ENCODE assay signal across 10 mouse cellular contexts in genomic region chr9:42108369-42108951, GRCm38 (mm10). TPM values are rescaled to one million over a fixed set of nuclear protein-coding genes. Genes with fewer than 3 reads are reported as not detected.
DNase-seq lines count a peak whose midpoint lies in the region; ATAC-seq and TF ChIP-seq lines count a peak whose summit lies in the region.
"Had no signal": no experiment of that assay in that cellular context is flagged by ENCODE, and none has a peak within 500 bp of the region (broad histone marks: within the 10 kb centered on the region; RNA-seq: fewer than 3 reads in every experiment).

No protein-coding gene starts in this region.

- H3K79me3 ChIP-seq in C2C12 (ENCODE audit: low read depth), result no peaks in the 10 kb centered on the region

- H3K79me2 ChIP-seq in C2C12 (ENCODE audit: control insufficient read depth, insufficient read depth), result no peaks in the 10 kb centered on the region

- ATAC-seq in cerebellum, adult (ENCODE audit: insufficient number of reproducible peaks, low FRiP score, low TSS enrichment), result peak; percentile 65; the same call in 1 of the 2 replicates
- ATAC-seq in kidney, postnatal 0 days (replicated peaks; ENCODE audit: low FRiP score, low read depth), result peak; percentile 42

- H3K27me3 ChIP-seq in C2C12 (ENCODE audit: control insufficient read depth, insufficient read depth, insufficient read length), result no peaks in the 10 kb centered on the region
- H3K27me3 ChIP-seq in kidney, postnatal 0 days (ENCODE audit: insufficient read depth, low read length), result no peaks in the 10 kb centered on the region
- no peaks in the 10 kb centered on the region for H3K27me3 ChIP-seq in small intestine, adult 2 months (ENCODE audit: control insufficient read depth, insufficient read depth, low read length)
- H3K27me3 ChIP-seq: heart, embryonic 13.5 days had no signal

- H3K27ac ChIP-seq in kidney, postnatal 0 days, result peak overlapping the region; percentile 92
- H3K27ac ChIP-seq in small intestine, adult 2 months (ENCODE audit: insufficient read depth, low read depth, low read length), result peak overlapping the region; percentile 4

- no peak overlapping the region for H3ac ChIP-seq in C2C12 (ENCODE audit: control insufficient read depth, insufficient read length, low read depth)

- H3K4me2 ChIP-seq in kidney, postnatal 0 days (ENCODE audit: low read length), result no peak overlapping the region
- H3K4me2 ChIP-seq: heart, embryonic 13.5 days had no signal

- no peak for TF ChIP-seq POLR2A in small intestine, adult 2 months (IDR thresholded peaks at IDR 0.05; ENCODE audit: low read depth, low read length)

- H3K9ac ChIP-seq in kidney, postnatal 0 days (ENCODE audit: low read depth, low read length), result no peak overlapping the region

- no peak for TF ChIP-seq CTCF in C2C12 (IDR thresholded peaks at IDR 0.05; ENCODE audit: control insufficient read depth, insufficient read depth, insufficient read length)
- TF ChIP-seq CTCF in kidney, postnatal 0 days (IDR thresholded peaks at IDR 0.05; ENCODE audit: low read depth), result no peak
- TF ChIP-seq CTCF in small intestine, adult 2 months (IDR thresholded peaks at IDR 0.05; ENCODE audit: extremely low read depth, insufficient read length, insufficient replicate concordance, low read depth, low read length), result no peak

- no peak for DNase-seq in cerebellum, postnatal 10 days
- peak; percentile 74 for DNase-seq in cerebellum, adult 8-10 months
- DNase-seq in kidney, postnatal 0 days (ENCODE audit: low spot score), result no peak
- no peak for DNase-seq in heart, adult 8-10 months (ENCODE audit: low spot score)
- no peak for DNase-seq in testis, postnatal 14 days (ENCODE audit: low spot score)

- H3K4me1 ChIP-seq in kidney, postnatal 0 days (replicated peaks; ENCODE audit: insufficient read depth, low read length), result peaks cover 6% of the 10 kb centered on the region
- H3K4me1 ChIP-seq in small intestine, adult 2 months (ENCODE audit: control insufficient read depth, insufficient read depth, insufficient read length, low read length), result peaks cover 29% of the 10 kb centered on the region

- H3K36me3 ChIP-seq in C2C12 (ENCODE audit: control insufficient read depth, insufficient read depth), result no peaks in the 10 kb centered on the region
- H3K36me3 ChIP-seq in kidney, postnatal 0 days (ENCODE audit: insufficient read depth, low read length), result no peaks in the 10 kb centered on the region
- H3K36me3 ChIP-seq in small intestine, adult 2 months (ENCODE audit: control insufficient read depth, insufficient read depth, low read length), result 0 out of 2 replicates have a peak, but pooled peaks cover 2% of the 10 kb centered on the region
- H3K36me3 ChIP-seq: G1E; heart, embryonic 13.5 days had no signal

- H3K9me3 ChIP-seq in kidney, postnatal 0 days (replicated peaks; ENCODE audit: low read length), result no peaks in the 10 kb centered on the region
- H3K9me3 ChIP-seq: heart, embryonic 13.5 days had no signal

- WGBS in kidney, postnatal 0 days, result 39% methylated on average over 6 of the region's 6 CpGs
- 18% methylated on average over 6 of the region's 6 CpGs for WGBS in small intestine, adult 2 months

- no peak overlapping the region for H3K4me3 ChIP-seq in C2C12 (ENCODE audit: insufficient read depth, poor library complexity, severe bottlenecking)
- H3K4me3 ChIP-seq in kidney, postnatal 0 days (replicated peaks; ENCODE audit: low read depth, low read length), result no peak overlapping the region
- no peak overlapping the region for H3K4me3 ChIP-seq in small intestine, adult 2 months (ENCODE audit: low read depth, low read length)
- H3K4me3 ChIP-seq: heart, embryonic 13.5 days had no signal

TF ChIP-seq in C2C12, 6 proteins besides CTCF, POLR2A, EP300 and RAD21:
- peak; percentile 80 for TF ChIP-seq MAX (IDR thresholded peaks at IDR 0.05)
- peak; percentile 30 for TF ChIP-seq USF1 (IDR thresholded peaks at IDR 0.05; ENCODE audit: low read depth)
- no peak for TF ChIP-seq MYOG (IDR thresholded peaks at IDR 0.05; ENCODE audit: control insufficient read depth, extremely low read depth, insufficient read length)
- no peak for TF ChIP-seq MYOD1 (IDR thresholded peaks at IDR 0.05; ENCODE audit: control insufficient read depth, insufficient read length, low read depth)
- TF ChIP-seq FOSL1 (IDR thresholded peaks at IDR 0.05; ENCODE audit: insufficient read depth, low read length, poor library complexity, severe bottlenecking), result no peak
- TF ChIP-seq CEBPB (IDR thresholded peaks at IDR 0.05; ENCODE audit: low read depth), result no peak

RNA-seq across cellular contexts. Expression of gene Sorl1, which starts 15.6 kb away (rescaled TPM):
- 0.02 TPM for polyA plus RNA-seq in C2C12 (2012; fragmentation: generic; extraction: Trizol)
- 11.1 and 11.8 TPM in 2 replicates for polyA plus RNA-seq in kidney, postnatal 0 days (2015; fragmentation: Nextera tagmentation; extraction: Ambion mirVana)
- polyA plus RNA-seq in small intestine, adult 2 months (2012; rRNA removed), result 9.6 and 16.1 TPM in 2 replicates
- 10 to 100 TPM; 15.1 to 20.9 (median 18.2) TPM for total RNA-seq in heart, adult 8-10 months (2022)

Comparison
In these comparisons a context has a peak if more than half of its experiments do, and no peak if none do; other contexts are left out.
1. RNA of gene Sorl1, which starts 15.6 kb away (polyA plus RNA-seq): 9.6 to 16.1 TPM in small intestine, adult 2 months and 11.1 to 11.8 TPM in kidney, postnatal 0 days; 0.02 TPM in C2C12 (single experiment); every median in the first group is over 10 times any median in the second.